22 mouse cellular contexts compared by ENCODE assay signal in the genomic region with DNA sequence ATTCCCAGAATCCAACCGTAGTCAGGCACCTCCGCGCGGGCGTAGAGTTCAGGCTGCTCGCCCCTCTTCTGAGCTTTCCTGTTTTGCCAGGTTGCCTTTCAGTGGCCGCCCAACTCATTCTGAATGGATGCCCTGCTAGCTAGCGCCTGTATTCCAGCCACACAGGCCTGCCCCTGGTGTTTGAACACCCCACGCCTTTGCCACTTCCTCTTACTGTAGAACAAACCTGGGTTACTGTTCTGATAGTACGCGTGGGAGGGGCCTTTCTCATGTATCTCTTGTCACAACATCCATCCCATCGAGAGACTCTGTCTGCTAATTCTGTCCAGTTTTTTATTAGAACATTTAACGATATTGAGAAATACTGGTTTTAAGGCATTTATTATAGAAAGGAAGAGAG. TPM values are rescaled to one million over a fixed set of nuclear protein-coding genes. Genes with fewer than 3 reads are reported as not detected.
DNase-seq lines count a peak whose midpoint lies in the region; ATAC-seq and TF ChIP-seq lines count a peak whose summit lies in the region.
"Had no signal": no experiment of that assay in that cellular context is flagged by ENCODE, and none has a peak within 500 bp of the region (broad histone marks: within the 10 kb centered on the region; RNA-seq: fewer than 3 reads in every experiment).

No protein-coding gene starts in this region.

- TF ChIP-seq POLR2A in thymus, adult 2 months (IDR thresholded peaks at IDR 0.05; ENCODE audit: control insufficient read depth, extremely low read depth, insufficient read depth, low read length, poor library complexity) = no peak

- H3K4me2 ChIP-seq in forebrain, embryonic 11.5 days (ENCODE audit: low read depth, low read length, severe bottlenecking) = no peak overlapping the region
- H3K4me2 ChIP-seq: embryonic facial prominence, embryonic 15.5 days; forebrain, embryonic 15.5 days; heart, embryonic 12.5 days; hindbrain, embryonic 14.5 days had no signal

- ATAC-seq in forebrain, embryonic 11.5 days (replicated peaks; ENCODE audit: low FRiP score) = no peak
- ATAC-seq: forebrain, embryonic 15.5 days; Patski had no signal

- H3K36me3 ChIP-seq in thymus, adult 2 months (ENCODE audit: control insufficient read depth, insufficient read depth, low read length) = no peaks in the 10 kb centered on the region
- no peaks in the 10 kb centered on the region for H3K36me3 ChIP-seq in forebrain, embryonic 11.5 days (ENCODE audit: control insufficient read depth, insufficient read depth, low read length)
- H3K36me3 ChIP-seq: embryonic facial prominence, embryonic 15.5 days; forebrain, embryonic 10.5 days; forebrain, embryonic 15.5 days; heart, embryonic 12.5 days; hindbrain, embryonic 10.5 days had no signal

- H3K9me3 ChIP-seq in forebrain, embryonic 11.5 days (ENCODE audit: control insufficient read depth, low read length) = no peaks in the 10 kb centered on the region
- H3K9me3 ChIP-seq: embryonic facial prominence, embryonic 15.5 days; forebrain, embryonic 15.5 days had no signal

- no peak overlapping the region for H3K9ac ChIP-seq in forebrain, embryonic 11.5 days (ENCODE audit: low read length)
- H3K9ac ChIP-seq: embryonic facial prominence, embryonic 15.5 days; forebrain, embryonic 15.5 days; heart, embryonic 12.5 days; hindbrain, embryonic 14.5 days had no signal

- peaks cover 31% of the 10 kb centered on the region for H3K4me1 ChIP-seq in thymus, adult 2 months (replicated peaks; ENCODE audit: control insufficient read depth, insufficient read depth, low read length)
- H3K4me1 ChIP-seq in forebrain, embryonic 11.5 days (replicated peaks; ENCODE audit: control insufficient read depth, insufficient read depth, low read length) = no peaks in the 10 kb centered on the region
- H3K4me1 ChIP-seq: embryonic facial prominence, embryonic 15.5 days; forebrain, embryonic 10.5 days; forebrain, embryonic 15.5 days; heart, embryonic 12.5 days had no signal

- H3K4me3 ChIP-seq in thymus, adult 2 months (ENCODE audit: control insufficient read depth, insufficient read depth, low read length) = no peak overlapping the region
- no peak overlapping the region for H3K4me3 ChIP-seq in forebrain, embryonic 11.5 days (ENCODE audit: low read depth, low read length)
- H3K4me3 ChIP-seq: embryonic facial prominence, embryonic 15.5 days; erythroblast, embryonic 14.5 days; forebrain, embryonic 10.5 days; forebrain, embryonic 15.5 days; heart, adult 2 months; heart, embryonic 12.5 days; hindbrain, embryonic 10.5 days had no signal

- no peaks in the 10 kb centered on the region for H3K27me3 ChIP-seq in thymus, adult 2 months (ENCODE audit: control insufficient read depth, insufficient read depth, low read length)
- no peaks in the 10 kb centered on the region for H3K27me3 ChIP-seq in forebrain, embryonic 11.5 days (ENCODE audit: control insufficient read depth, insufficient read depth, low read length)
- H3K27me3 ChIP-seq: embryonic facial prominence, embryonic 15.5 days; forebrain, embryonic 15.5 days; Patski had no signal

- H3K27ac ChIP-seq in thymus, adult 2 months (ENCODE audit: control insufficient read depth, insufficient read depth, low read length) = no peak overlapping the region
- no peak overlapping the region for H3K27ac ChIP-seq in forebrain, embryonic 11.5 days (ENCODE audit: low read depth, low read length)
- H3K27ac ChIP-seq: embryonic facial prominence, embryonic 15.5 days; forebrain, embryonic 10.5 days; forebrain, embryonic 15.5 days; heart, adult 2 months; hindbrain, embryonic 10.5 days; hindbrain, embryonic 14.5 days had no signal

- WGBS in thymus, adult 2 months = 83% methylated on average over 13 of the region's 13 CpGs
- 95% methylated on average over 13 of the region's 13 CpGs for WGBS in forebrain, embryonic 11.5 days

- TF ChIP-seq CTCF in thymus, adult 2 months (IDR thresholded peaks at IDR 0.05; ENCODE audit: borderline replicate concordance, control insufficient read depth, extremely low read depth, insufficient read depth, low read length, poor library complexity) = no peak

- DNase-seq in thymus, adult 2 months = peak; percentile 38
- DNase-seq in thymus, postnatal 14 days = no peak
- DNase-seq in CD4-positive, CD25-positive, alpha-beta regulatory T cell, adult 2 months (ENCODE audit: low read depth, low spot score) = peak; percentile 74
- peak; percentile 74 for DNase-seq in T-cell, adult 2 months (ENCODE audit: low spot score)
- DNase-seq in naive thymus-derived CD4-positive, alpha-beta T cell, adult 2 months (ENCODE audit: low read depth) = peak; percentile 71
- DNase-seq in forebrain, embryonic 11.5 days (ENCODE audit: low spot score) = no peak
- DNase-seq in frontal cortex, adult 2 months (ENCODE audit: extremely low spot score in 1 of 2, low spot score in 1 of 2) = no peak
- DNase-seq: adrenal gland, adult 8-10 months; adrenal gland, postnatal 36 days; cerebellum, adult 2 months; cerebellum, postnatal 14 days; embryo, embryonic 11 days; gastrocnemius, postnatal 10 days; heart, adult 2 months had no signal

RNA-seq across cellular contexts. Expression of gene Ramp3, which starts 48.5 kb away (rescaled TPM):
- 7.8 and 9.0 TPM in 2 replicates for polyA plus RNA-seq in thymus, adult 2 months (2012; rRNA removed)
- 3.5 and 3.9 TPM in 2 replicates for polyA plus RNA-seq in forebrain, embryonic 11.5 days (2014; fragmentation: Nextera tagmentation; extraction: Ambion mirVana)
- 18.5 and 30.4 TPM in 2 replicates for polyA plus RNA-seq in frontal cortex, adult 2 months (2012; rRNA removed)
- polyA plus RNA-seq: erythroblast, embryonic 14.5 days had no signal

Comparison
In these comparisons a context has a peak if more than half of its experiments do, and no peak if none do; other contexts are left out.
1. DNase-seq: peak in thymus, adult 2 months (single experiment), CD4-positive, CD25-positive, alpha-beta regulatory T cell, adult 2 months (single experiment), T-cell, adult 2 months (single experiment) and naive thymus-derived CD4-positive, alpha-beta T cell, adult 2 months (single experiment); none in thymus, postnatal 14 days (single experiment), forebrain, embryonic 11.5 days (single experiment) and frontal cortex, adult 2 months (0 of 2).